Mouse (Mus musculus): ENCODE results near the gene Atf3. TPM values are rescaled to one million over a fixed set of nuclear protein-coding genes. Genes with fewer than 3 reads are reported as not detected.

Atf3 gene
- polyA plus RNA-seq, 1 experiment from 2014 or later, result 1.4 TPM

DNA sequence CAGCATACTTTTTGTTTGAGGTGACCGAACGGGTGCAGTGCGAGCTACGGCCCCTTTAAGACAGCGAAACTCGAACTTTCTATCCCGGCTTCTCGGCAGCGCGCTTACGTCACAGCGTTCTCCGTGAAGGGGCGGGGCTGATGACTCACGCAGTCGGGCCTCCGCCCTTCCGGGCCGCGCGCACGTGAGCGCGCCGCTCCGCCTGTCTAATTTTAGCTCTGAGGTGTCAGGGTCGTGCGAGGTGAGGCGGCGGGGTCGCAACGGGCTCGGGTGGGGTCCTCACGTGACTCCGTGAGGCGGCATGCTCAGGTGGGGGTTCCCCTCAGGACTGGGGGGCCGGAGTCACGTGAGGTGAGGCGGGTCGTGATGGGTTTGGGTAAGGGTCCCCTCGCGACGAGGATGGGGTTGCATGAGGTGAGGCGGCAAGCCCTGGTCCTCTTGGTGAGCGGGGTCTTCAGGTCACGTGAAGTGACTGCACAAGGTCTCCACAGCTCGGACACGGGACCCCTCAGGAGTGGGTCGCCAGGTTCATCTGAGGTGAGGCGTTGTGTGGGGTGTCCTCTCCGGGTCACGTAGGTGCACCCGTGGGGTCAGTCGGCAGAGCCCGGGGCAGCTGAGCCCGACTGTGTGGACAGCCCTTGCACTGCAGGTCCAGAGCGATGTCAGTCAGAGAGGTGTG is 6.6 kb upstream of the Atf3 start:
- Histone ChIP-seq H3K27me3 (ENCODE audit: control insufficient read depth, insufficient read depth, low read length) (no peaks in the 10 kb centered on the region), H3K27ac (ENCODE audit: low read depth, low read length) (0 out of 2 replicates have a peak overlapping the region, but pooled peaks have one; percentile 17), H3K4me2 (replicated peaks; ENCODE audit: low read depth, low read length) (peak overlapping the region; percentile 88), H3K9ac (ENCODE audit: low read depth, low read length) (peak overlapping the region; percentile 65), H3K4me1 (replicated peaks; ENCODE audit: control insufficient read depth, insufficient read depth, low read length) (peaks cover 4% of the 10 kb centered on the region; the same call in 1 of the 2 replicates), H3K36me3 (ENCODE audit: control insufficient read depth, insufficient read depth, low read length) (no peaks in the 10 kb centered on the region), H3K4me3 (ENCODE audit: low read depth, low read length) (peak overlapping the region; percentile 78), H3K9me3 (ENCODE audit: control insufficient read depth, low read length) (no peaks in the 10 kb centered on the region)
- DNase-seq (ENCODE audit: low spot score), result peak; percentile 97
- 2% methylated on average over 52 of the region's 57 CpGs for WGBS
- peak; percentile 87 for ATAC-seq (ENCODE audit: low FRiP score)

- peak; percentile 81 for ATAC-seq (ENCODE audit: low FRiP score)
- peaks cover 4% of the 10 kb centered on the region; the same call in 1 of the 2 replicates for H3K4me1 ChIP-seq (replicated peaks; ENCODE audit: control insufficient read depth, insufficient read depth, low read length)
- no peak for DNase-seq (ENCODE audit: low spot score)
- H3K4me2 ChIP-seq (replicated peaks; ENCODE audit: low read depth, low read length), result peak overlapping the region; percentile 88
- no peaks in the 10 kb centered on the region for H3K27me3 ChIP-seq (ENCODE audit: control insufficient read depth, insufficient read depth, low read length)
- H3K9ac ChIP-seq (ENCODE audit: low read depth, low read length), result peak overlapping the region; percentile 65
- 0 out of 2 replicates have a peak overlapping the region, but pooled peaks have one; percentile 17 for H3K27ac ChIP-seq (ENCODE audit: low read depth, low read length)
- peak overlapping the region; percentile 78 for H3K4me3 ChIP-seq (ENCODE audit: low read depth, low read length)
- H3K9me3 ChIP-seq (ENCODE audit: control insufficient read depth, low read length), result no peaks in the 10 kb centered on the region
- WGBS, result 54% methylated on average over 10 of the region's 10 CpGs
- no peaks in the 10 kb centered on the region for H3K36me3 ChIP-seq (ENCODE audit: control insufficient read depth, insufficient read depth, low read length)
These were observed 6.1 kb upstream of the Atf3 start for GRCm38 (mm10) chr1:191223930-191224301.

DNA sequence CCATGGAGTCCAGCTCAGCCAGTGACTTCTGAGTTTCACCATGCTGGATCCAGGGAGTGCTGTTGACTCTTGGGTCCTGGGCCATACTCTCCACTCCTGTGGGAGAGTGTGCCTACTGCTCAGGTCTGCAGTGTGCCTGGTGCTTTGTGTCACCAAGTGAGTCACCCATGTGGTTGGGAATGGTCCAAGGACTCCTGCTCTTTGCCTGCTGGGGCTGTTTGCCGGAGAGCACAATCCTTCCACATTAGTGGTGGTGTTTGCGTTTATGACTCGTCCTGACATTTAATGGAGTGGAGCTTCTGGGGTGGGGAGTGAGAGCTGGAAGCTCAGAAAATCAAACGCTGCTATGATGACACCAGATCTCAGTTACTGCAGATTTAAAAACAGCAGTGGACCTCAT is 4.2 kb upstream of the Atf3 start:
- H3K4me1 ChIP-seq (replicated peaks; ENCODE audit: control insufficient read depth, insufficient read depth, low read length), result peaks cover 4% of the 10 kb centered on the region; the same call in 1 of the 2 replicates
- no peak overlapping the region for H3K27ac ChIP-seq (ENCODE audit: low read depth, low read length)
- WGBS, result 85% methylated on average over 4 of the region's 4 CpGs
- no peaks in the 10 kb centered on the region for H3K27me3 ChIP-seq (ENCODE audit: control insufficient read depth, insufficient read depth, low read length)
- ATAC-seq (ENCODE audit: low FRiP score) (no peak), DNase-seq (ENCODE audit: low spot score) (no peak)
- H3K4me2 ChIP-seq (replicated peaks; ENCODE audit: low read depth, low read length), result no peak overlapping the region
- no peak overlapping the region for H3K9ac ChIP-seq (ENCODE audit: low read depth, low read length)
- H3K9me3 ChIP-seq (ENCODE audit: control insufficient read depth, low read length), result no peaks in the 10 kb centered on the region
- no peaks in the 10 kb centered on the region for H3K36me3 ChIP-seq (ENCODE audit: control insufficient read depth, insufficient read depth, low read length)
- no peak overlapping the region for H3K4me3 ChIP-seq (ENCODE audit: low read depth, low read length)

GRCm38 (mm10) chr1:191220588-191220987 is 2.7 kb upstream of the Atf3 start:
- H3K9ac ChIP-seq (ENCODE audit: low read depth, low read length), result no peak overlapping the region
- no peaks in the 10 kb centered on the region for H3K36me3 ChIP-seq (ENCODE audit: control insufficient read depth, insufficient read depth, low read length)
- no peak overlapping the region for H3K27ac ChIP-seq (ENCODE audit: low read depth, low read length)
- no peaks in the 10 kb centered on the region for H3K27me3 ChIP-seq (ENCODE audit: control insufficient read depth, insufficient read depth, low read length)
- DNase-seq (ENCODE audit: low spot score), result no peak
- no peak overlapping the region for H3K4me3 ChIP-seq (ENCODE audit: low read depth, low read length)
- WGBS, result 88% methylated on average over 8 of the region's 8 CpGs
- ATAC-seq (ENCODE audit: low FRiP score), result no peak
- no peaks in the 10 kb centered on the region for H3K9me3 ChIP-seq (ENCODE audit: control insufficient read depth, low read length)
- H3K4me1 ChIP-seq (replicated peaks; ENCODE audit: control insufficient read depth, insufficient read depth, low read length), result peaks cover 4% of the 10 kb centered on the region; the same call in 1 of the 2 replicates
- no peak overlapping the region for H3K4me2 ChIP-seq (replicated peaks; ENCODE audit: low read depth, low read length)

DNA sequence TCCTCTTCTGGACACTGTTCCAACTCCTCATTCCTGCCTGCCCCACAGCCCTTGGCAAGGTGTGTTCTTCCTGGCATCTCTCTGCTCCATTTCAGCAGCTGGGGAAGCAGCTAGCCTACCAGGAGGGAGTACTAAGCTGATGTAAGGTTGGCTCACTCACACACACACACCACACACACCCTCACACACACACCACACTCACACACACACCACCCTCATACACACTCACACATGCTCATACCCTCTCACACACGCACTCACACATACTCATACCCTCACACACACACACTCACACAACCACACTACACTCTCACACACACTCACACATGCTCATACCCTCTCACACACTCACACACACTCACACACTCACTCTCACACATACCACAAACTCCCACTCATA is 1.9 kb upstream of the Atf3 start:
- Histone ChIP-seq H3K4me2 (replicated peaks; ENCODE audit: low read depth, low read length) (no peak overlapping the region), H3K4me1 (replicated peaks; ENCODE audit: control insufficient read depth, insufficient read depth, low read length) (peaks cover under 1% of the 10 kb centered on the region; the same call in 1 of the 2 replicates), H3K9me3 (ENCODE audit: control insufficient read depth, low read length) (no peaks in the 10 kb centered on the region), H3K36me3 (ENCODE audit: control insufficient read depth, insufficient read depth, low read length) (no peaks in the 10 kb centered on the region), H3K27ac (ENCODE audit: low read depth, low read length) (no peak overlapping the region), H3K9ac (ENCODE audit: low read depth, low read length) (no peak overlapping the region), H3K27me3 (ENCODE audit: control insufficient read depth, insufficient read depth, low read length) (no peaks in the 10 kb centered on the region), H3K4me3 (ENCODE audit: low read depth, low read length) (no peak overlapping the region)
- ATAC-seq (ENCODE audit: low FRiP score) (no peak), DNase-seq (ENCODE audit: low spot score) (no peak)
- WGBS, result 92% methylated on average over 1 of the region's 1 CpGs

- no peak for ATAC-seq (ENCODE audit: low FRiP score)
- 89% methylated on average over 5 of the region's 5 CpGs for WGBS
These were observed 744 bp upstream of the Atf3 start for GRCm38 (mm10) chr1:191218583-191218982.

DNA sequence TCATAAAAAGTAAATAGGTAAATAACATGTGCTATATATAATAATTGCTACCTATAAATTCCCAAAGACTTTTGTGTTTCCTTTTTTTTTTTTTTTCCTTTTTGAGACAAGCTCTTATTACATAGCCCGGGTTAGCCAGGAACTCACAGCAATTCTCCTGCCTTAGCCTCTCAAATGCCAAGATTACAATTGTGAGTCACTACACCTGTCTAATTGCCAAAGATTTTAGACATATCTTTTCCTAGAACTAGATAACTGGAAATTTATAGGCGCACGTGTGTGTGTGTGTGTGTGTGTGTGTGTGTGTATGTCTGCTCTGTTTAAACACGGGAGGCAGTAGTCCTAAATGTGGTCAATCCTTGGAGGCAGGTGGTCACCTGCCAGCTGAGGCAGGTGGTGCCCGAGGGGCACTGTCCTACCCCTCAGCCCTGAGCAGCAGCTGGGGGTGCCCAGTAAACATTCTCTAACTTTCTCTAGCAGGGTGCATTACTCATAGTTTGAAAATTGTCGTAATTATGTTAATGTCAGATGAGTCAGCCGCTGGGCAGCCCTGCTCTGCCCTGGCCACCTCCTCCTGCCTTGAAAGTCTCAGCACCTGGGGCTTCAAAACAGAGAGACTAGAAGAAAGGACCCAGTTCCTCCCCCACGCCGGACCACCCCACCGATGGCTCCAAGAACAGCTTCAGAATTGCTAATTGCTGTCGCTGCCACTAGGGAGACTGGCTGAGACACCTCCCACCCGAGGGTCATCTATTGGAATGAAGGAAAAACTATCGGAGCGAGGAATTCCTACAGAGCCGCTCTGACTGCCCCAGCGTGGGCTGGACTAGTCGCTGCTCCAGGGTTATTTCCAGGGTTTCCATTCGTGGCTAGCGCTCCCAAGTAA is 1.8 kb downstream of the Atf3 start:
- H3K4me1 ChIP-seq (replicated peaks; ENCODE audit: control insufficient read depth, insufficient read depth, low read length), result no peaks in the 10 kb centered on the region
- no peaks in the 10 kb centered on the region for H3K27me3 ChIP-seq (ENCODE audit: control insufficient read depth, insufficient read depth, low read length)
- 33% methylated on average over 19 of the region's 19 CpGs for WGBS
- H3K9ac ChIP-seq (ENCODE audit: low read depth, low read length), result no peak overlapping the region
- H3K4me3 ChIP-seq (ENCODE audit: low read depth, low read length), result no peak overlapping the region
- H3K4me2 ChIP-seq (replicated peaks; ENCODE audit: low read depth, low read length), result no peak overlapping the region
- no peaks in the 10 kb centered on the region for H3K36me3 ChIP-seq (ENCODE audit: control insufficient read depth, insufficient read depth, low read length)
- H3K27ac ChIP-seq (ENCODE audit: low read depth, low read length), result no peak overlapping the region
- no peaks in the 10 kb centered on the region for H3K9me3 ChIP-seq (ENCODE audit: control insufficient read depth, low read length)
- DNase-seq (ENCODE audit: low spot score) (peak; percentile 2), ATAC-seq (ENCODE audit: low FRiP score) (no peak)

More at GRCm38 (mm10) chr1:191218583-191218982, 744 bp upstream of the Atf3 start:
- Histone ChIP-seq H3K36me3 (ENCODE audit: control insufficient read depth, insufficient read depth, low read length) (no peaks in the 10 kb centered on the region), H3K9me3 (ENCODE audit: control insufficient read depth, low read length) (no peaks in the 10 kb centered on the region), H3K9ac (ENCODE audit: low read depth, low read length) (no peak overlapping the region), H3K27me3 (ENCODE audit: control insufficient read depth, insufficient read depth, low read length) (no peaks in the 10 kb centered on the region), H3K4me3 (ENCODE audit: low read depth, low read length) (no peak overlapping the region), H3K27ac (ENCODE audit: low read depth, low read length) (no peak overlapping the region), H3K4me1 (replicated peaks; ENCODE audit: control insufficient read depth, insufficient read depth, low read length) (no peaks in the 10 kb centered on the region), H3K4me2 (replicated peaks; ENCODE audit: low read depth, low read length) (no peak overlapping the region)
- DNase-seq (ENCODE audit: low spot score), result no peak

DNA sequence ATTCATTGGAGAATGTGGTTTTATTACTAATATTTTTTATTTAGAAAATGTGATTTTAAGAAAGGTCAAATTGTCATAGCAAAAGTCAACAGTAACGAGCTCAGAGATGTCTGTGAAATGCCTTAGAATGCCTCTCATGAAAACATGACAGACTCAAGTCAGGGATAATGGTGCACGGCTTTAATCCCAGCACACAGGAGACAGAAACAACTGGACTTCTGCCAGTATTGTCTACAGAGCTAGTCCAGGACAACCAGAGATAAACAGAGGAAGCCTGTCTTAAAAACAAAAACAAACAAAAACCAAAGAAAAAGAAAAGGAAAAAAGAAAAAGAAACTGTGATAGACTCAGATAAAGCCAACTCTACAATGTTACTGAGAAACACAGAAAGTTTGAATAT is 6.7 kb downstream of the Atf3 start:
- no peak for ATAC-seq (ENCODE audit: low FRiP score)
- H3K9ac ChIP-seq (ENCODE audit: low read depth, low read length), result no peak overlapping the region
- no peaks in the 10 kb centered on the region for H3K4me1 ChIP-seq (replicated peaks; ENCODE audit: control insufficient read depth, insufficient read depth, low read length)
- DNase-seq (ENCODE audit: low spot score), result no peak
- 75% methylated on average over 2 of the region's 2 CpGs for whole genome bisulfite sequencing
- no peak overlapping the region for H3K4me3 ChIP-seq (ENCODE audit: low read depth, low read length)
- no peaks in the 10 kb centered on the region for H3K27me3 ChIP-seq (ENCODE audit: control insufficient read depth, insufficient read depth, low read length)
- no peak overlapping the region for H3K4me2 ChIP-seq (replicated peaks; ENCODE audit: low read depth, low read length)
- no peaks in the 10 kb centered on the region for H3K36me3 ChIP-seq (ENCODE audit: control insufficient read depth, insufficient read depth, low read length)
- H3K27ac ChIP-seq (ENCODE audit: low read depth, low read length), result no peak overlapping the region
- no peaks in the 10 kb centered on the region for H3K9me3 ChIP-seq (ENCODE audit: control insufficient read depth, low read length)

Data from hindbrain, embryonic 11.5 days (tissue).